Mouse (Mus musculus) testis, adult 2 months (tissue): ENCODE results near the gene Gm37419. TPM values are rescaled to one million over a fixed set of nuclear protein-coding genes. Genes with fewer than 3 reads are reported as not detected.

Source experiments
- H3K27ac ChIP-seq: fragments of 200-500 bp; 2 replicates; pipeline ENCODE4 v1.5.1; 2012; ENCODE audit warnings: low read depth, low read length; ENCODE audit not compliant: control insufficient read depth, insufficient read depth
- H3K27me3 ChIP-seq: fragments of 200-500 bp; 2 replicates; pipeline ENCODE4 v1.6.1; 2012; ENCODE audit warnings: mild to moderate bottlenecking, low read length, moderate library complexity; ENCODE audit not compliant: control insufficient read depth, insufficient read depth
- H3K36me3 ChIP-seq: fragments of 200-500 bp; 2 replicates; pipeline ENCODE4 v1.6.1; 2012; ENCODE audit warnings: mild to moderate bottlenecking, low read length; ENCODE audit not compliant: control insufficient read depth, insufficient read depth
- H3K4me1 ChIP-seq: fragments of 200-500 bp; 2 replicates; pipeline ENCODE4 v1.6.1; 2012; ENCODE audit warnings: low read length; ENCODE audit not compliant: control insufficient read depth, insufficient read depth
- H3K4me3 ChIP-seq: fragments of 200-500 bp; 2 replicates; pipeline ENCODE4 v1.5.1; 2012; ENCODE audit warnings: low read depth, mild to moderate bottlenecking, low read length, moderate library complexity, mixed read lengths; ENCODE audit not compliant: control insufficient read depth
- CTCF ChIP-seq: fragments of 200-500 bp; IDR thresholded peaks from 2 replicates; pipeline ENCODE4 v1.5.1; 2012; ENCODE audit warnings: low read depth, mild to moderate bottlenecking, inconsistent platforms, low read length, moderate library complexity; ENCODE audit not compliant: control insufficient read depth, insufficient read depth, insufficient replicate concordance
- POLR2A ChIP-seq: fragments of 200-500 bp; IDR thresholded peaks from 2 replicates; pipeline ENCODE4 v1.6.1; 2012; ENCODE audit warnings: low read depth, mild to moderate bottlenecking, inconsistent platforms, low read length, moderate library complexity; ENCODE audit not compliant: control insufficient read depth
- polyA plus RNA-seq: library from polyadenylated mRNA; depleted of rRNA; stranded (reverse); fragments of >200 nt; gene quantifications from 2 replicates; pipeline ENCODE4 v1.2.3, GENCODE M21; 2012

Gm37419 gene
- polyA plus RNA-seq, 1 experiment: not detected

DNA sequence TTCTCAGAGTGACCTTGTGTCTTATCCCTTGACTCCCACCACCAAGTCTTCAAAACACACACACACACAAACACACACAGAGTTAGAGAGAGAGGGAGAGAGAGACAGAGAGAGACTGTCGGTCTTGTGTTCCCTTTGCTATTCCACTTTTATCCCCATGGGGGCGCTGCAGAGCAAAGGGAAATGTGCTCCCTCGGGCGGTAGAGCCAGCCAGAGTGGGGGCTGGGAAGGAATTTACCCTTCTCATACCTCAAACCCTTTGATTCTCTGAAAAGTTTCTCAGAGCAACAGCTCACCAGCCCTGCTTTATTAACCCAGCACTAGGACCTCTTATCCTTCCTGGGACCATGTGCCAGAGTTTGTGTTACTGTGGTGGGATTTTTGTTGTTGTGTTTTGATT, 2.9 kb downstream of the Gm37419 start:
- no peak for TF ChIP-seq POLR2A
- peak; percentile 83; the same call in 1 of the 2 replicates for TF ChIP-seq CTCF
- peaks cover 6% of the 10 kb centered on the region for H3K4me1 ChIP-seq
- no peak overlapping the region for H3K27ac ChIP-seq
- no peaks in the 10 kb centered on the region for H3K36me3 ChIP-seq
- peaks cover 8% of the 10 kb centered on the region for H3K27me3 ChIP-seq
- H3K4me3 ChIP-seq: no peak overlapping the region

DNA sequence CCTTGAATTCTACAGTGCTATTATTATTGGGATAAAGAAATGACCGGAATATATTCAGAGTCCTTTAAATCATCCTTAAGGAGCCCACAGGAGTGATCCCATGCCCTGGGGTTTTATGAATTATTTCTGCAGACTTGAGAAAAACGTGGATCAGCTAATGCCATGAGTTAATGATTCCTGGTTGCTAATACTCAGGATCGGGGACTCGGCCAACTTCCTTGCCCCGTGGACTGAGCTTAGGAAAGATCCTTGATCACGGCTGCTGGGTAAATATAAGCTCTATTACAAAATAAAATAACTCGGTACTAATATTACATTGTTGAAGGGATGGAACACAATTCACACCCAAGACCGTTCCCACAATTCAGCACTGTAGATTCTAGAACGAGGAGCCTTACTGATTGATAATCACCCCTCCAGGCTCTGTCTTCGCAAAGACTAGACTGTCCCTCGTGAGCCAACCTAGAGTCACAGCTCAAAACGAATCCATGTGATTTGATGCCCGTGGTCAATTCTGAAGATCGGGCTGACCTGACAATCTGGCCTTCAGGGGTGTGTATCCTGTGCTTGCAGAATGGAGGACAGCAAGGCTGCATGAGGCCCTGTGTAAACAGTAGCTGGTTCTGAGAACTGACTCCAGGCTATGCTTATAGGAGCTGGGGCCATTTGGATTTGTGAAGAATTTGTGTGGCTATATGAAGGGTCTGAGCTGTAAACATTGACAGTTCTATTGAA, 3.7 kb downstream of the Gm37419 start:
- no peak overlapping the region for H3K4me3 ChIP-seq
- H3K27me3 ChIP-seq: peaks cover 6% of the 10 kb centered on the region
- no peaks in the 10 kb centered on the region for H3K36me3 ChIP-seq
- peaks cover 3% of the 10 kb centered on the region for H3K4me1 ChIP-seq
- no peak overlapping the region for H3K27ac ChIP-seq
- TF ChIP-seq CTCF (no peak), POLR2A (no peak)

DNA sequence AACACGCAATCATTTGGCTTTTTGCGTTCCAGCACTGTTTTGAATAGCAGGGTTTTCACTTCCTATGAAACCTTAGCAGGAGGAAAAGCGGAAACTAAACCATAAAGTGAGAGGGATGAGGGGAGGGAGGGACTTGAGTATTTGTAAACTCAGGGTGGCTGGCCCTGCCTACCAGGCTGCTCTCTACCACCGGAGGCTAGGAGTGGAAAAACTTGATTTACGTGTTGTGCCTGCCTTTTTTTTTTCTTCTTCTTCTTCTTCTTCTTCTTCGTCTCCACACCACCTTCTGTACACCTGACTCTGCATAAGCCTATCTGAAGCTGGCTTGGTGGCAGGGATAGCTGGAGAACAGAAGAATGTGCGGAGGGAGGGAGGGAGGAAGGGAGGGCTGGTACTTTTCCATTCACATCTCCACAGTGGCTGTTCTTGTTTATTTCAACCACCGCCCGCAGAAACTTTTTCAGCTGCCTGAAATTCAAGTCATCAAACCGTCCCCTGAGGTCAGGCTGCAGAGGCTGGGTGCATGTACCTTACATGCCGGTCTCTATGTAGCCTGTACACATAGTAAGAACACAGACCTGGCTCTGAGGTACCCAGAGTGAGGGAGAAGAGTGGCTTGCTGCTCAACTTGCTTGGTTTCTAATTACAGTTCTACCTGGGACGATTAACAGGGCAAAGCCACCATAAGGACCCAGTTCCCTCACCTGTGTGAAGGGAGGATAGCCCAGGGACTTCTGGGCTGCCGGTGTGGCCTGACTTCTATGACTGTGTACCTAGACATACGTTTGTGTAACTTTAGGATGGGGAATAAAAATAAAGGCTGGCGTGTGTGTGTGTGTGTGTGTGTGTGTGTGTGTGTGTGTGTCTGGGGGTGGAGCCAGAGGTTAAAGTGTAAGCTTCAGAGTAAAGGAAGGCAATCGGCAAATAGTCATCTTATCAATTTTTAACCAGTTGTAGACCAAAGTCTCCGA, 5.4 kb downstream of the Gm37419 start:
- H3K27ac ChIP-seq: no peak overlapping the region
- no peaks in the 10 kb centered on the region for H3K36me3 ChIP-seq
- 0 out of 2 replicates have a peak, but pooled peaks cover 2% of the 10 kb centered on the region for H3K4me1 ChIP-seq
- no peak for TF ChIP-seq CTCF
- TF ChIP-seq POLR2A: no peak
- H3K4me3 ChIP-seq: peak overlapping the region; percentile 45
- H3K27me3 ChIP-seq: no peaks in the 10 kb centered on the region

DNA sequence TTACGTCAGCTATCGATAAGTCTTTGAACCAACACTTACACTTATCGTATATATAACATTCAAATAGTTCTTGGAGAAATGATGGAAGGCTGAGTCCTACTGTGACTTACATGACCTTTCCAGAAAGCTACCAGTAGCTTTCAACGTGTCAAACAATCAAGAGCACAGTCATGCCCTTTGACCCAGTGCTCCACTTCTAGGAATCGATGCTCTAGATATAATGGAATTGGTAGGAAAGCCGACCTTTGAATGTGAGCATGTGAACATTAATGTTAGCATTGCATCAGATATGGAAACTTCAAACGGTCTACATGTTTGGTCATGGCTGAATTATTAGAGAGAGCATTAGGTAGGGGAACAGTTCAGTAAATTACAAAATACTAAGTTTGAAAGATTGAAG, 8.1 kb downstream of the Gm37419 start:
- TF ChIP-seq POLR2A (no peak), CTCF (no peak)
- H3K4me1 ChIP-seq: 0 out of 2 replicates have a peak, but pooled peaks cover 2% of the 10 kb centered on the region
- peak overlapping the region; percentile 27; the same call in 1 of the 2 replicates for H3K4me3 ChIP-seq
- H3K27ac ChIP-seq: no peak overlapping the region
- H3K27me3 ChIP-seq: no peaks in the 10 kb centered on the region
- H3K36me3 ChIP-seq: no peaks in the 10 kb centered on the region

DNA sequence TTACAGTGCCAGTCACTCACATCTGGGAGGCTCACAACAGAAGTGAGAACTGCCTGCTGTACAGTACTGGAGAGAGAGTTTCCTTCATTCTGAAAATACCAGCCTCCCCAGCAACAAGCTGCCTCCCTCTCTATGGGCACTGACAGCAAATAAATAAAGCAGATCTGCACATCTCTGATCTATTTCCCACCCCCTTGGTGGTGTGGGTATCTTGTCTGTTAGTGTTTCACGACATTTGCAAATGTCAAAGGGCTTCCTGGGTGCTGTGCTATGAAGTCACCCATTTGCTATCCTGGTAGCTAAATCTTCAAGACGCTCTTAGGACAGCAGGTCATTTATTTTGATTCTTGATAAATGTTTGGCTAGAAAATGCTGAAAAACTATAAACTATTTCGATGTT, 8.9 kb downstream of the Gm37419 start:
- peak overlapping the region; percentile 45; the same call in 1 of the 2 replicates for H3K4me3 ChIP-seq
- H3K4me1 ChIP-seq: 0 out of 2 replicates have a peak, but pooled peaks cover 2% of the 10 kb centered on the region
- no peaks in the 10 kb centered on the region for H3K27me3 ChIP-seq
- no peaks in the 10 kb centered on the region for H3K36me3 ChIP-seq
- H3K27ac ChIP-seq: no peak overlapping the region
- TF ChIP-seq POLR2A (no peak), CTCF (no peak)

DNA sequence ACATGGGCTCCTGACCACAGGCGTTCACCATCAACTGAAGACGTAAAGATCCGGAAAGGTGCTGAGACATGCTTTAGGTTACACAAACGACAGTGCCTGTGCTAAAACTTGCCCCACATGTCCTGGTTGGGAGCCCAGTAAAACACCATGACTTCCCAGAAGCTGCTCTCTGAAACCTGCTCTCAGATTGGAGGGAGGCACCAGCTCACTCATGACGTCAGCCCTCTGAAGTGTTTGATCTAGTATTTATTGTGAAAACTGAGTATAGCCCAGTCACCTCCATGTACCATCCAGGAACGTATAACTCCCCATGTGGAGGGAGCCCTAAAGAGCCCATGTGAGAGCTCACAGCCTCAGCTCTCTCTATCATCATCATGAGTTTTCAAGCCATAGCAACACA, 9.6 kb downstream of the Gm37419 start:
- no peaks in the 10 kb centered on the region for H3K27me3 ChIP-seq
- TF ChIP-seq CTCF (no peak), POLR2A (no peak)
- peak overlapping the region; percentile 61 for H3K4me3 ChIP-seq
- H3K27ac ChIP-seq: no peak overlapping the region
- no peaks in the 10 kb centered on the region for H3K36me3 ChIP-seq
- H3K4me1 ChIP-seq: 0 out of 2 replicates have a peak, but pooled peaks cover 2% of the 10 kb centered on the region

DNA sequence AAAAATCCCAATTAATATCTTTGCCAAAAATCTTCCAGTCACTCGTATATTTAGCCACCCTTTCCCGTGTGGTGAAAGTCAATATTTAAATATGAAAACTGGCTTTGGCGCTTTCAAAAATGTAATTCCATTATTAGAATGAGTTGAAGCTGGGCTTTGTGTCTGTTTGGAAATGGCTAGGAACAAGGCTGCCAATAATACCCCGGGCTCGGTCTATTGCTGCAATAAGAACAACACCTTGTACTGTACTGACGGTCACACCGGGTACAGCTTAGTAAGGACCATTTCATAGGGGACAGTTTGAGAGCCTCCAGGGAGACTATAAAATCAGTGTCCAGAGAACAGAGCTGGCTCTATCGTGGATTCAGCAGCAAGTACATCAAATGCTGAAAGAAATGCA, 17.6 kb downstream of the Gm37419 start:
- Histone ChIP-seq H3K4me3 (no peak overlapping the region), H3K27ac (no peak overlapping the region), H3K4me1 (no peaks in the 10 kb centered on the region), H3K36me3 (no peaks in the 10 kb centered on the region), H3K27me3 (no peaks in the 10 kb centered on the region)
- TF ChIP-seq CTCF: no peak
- TF ChIP-seq POLR2A: no peak
